Mouse (Mus musculus): ENCODE results near the gene Npas3. TPM values are rescaled to one million over a fixed set of nuclear protein-coding genes. Genes with fewer than 3 reads are reported as not detected.
A peak's percentile ranks its signal among the peaks of the same experiment; 100 is the strongest.

Gene Npas3
- total RNA-seq, 2 experiments from 2014 or later: 2.4 to 3.2 TPM

DNA sequence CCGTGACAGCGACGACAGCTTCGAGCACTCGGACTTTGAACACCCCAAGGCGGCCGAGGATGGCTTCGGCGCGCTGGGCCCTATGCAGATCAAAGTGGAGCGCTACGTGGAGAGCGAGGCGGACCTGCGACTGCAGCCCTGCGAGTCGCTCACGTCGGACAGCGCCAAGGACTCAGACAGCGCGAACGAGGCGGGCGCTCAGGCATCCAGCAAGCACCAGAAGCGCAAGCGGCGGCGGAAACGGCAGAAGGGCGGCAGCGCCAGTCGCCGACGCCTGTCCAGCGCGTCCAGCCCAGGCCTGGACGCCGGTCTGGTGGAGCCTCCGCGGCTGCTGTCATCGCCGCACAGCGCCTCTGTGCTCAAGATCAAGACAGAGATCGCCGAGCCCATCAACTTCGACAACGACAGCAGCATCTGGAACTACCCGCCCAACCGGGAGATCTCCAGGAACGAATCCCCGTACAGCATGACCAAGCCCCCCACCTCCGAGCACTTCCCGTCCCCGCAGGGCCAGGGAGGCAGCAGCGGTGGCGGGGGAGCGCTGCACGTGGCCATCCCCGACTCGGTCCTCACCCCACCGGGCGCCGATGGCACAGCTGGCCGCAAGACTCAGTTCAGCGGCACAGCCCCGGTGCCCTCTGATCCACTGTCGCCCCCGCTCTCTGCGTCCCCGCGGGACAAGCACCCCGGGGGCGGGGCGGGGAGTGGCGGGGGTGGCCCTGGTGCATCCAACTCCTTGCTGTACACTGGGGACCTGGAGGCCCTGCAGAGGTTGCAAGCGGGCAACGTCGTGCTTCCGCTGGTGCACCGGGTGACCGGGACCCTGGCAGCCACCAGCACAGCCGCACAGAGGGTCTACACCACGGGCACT lies 819.6 kb downstream of the Npas3 start:
- peak; percentile 64 for DNase-seq

DNA sequence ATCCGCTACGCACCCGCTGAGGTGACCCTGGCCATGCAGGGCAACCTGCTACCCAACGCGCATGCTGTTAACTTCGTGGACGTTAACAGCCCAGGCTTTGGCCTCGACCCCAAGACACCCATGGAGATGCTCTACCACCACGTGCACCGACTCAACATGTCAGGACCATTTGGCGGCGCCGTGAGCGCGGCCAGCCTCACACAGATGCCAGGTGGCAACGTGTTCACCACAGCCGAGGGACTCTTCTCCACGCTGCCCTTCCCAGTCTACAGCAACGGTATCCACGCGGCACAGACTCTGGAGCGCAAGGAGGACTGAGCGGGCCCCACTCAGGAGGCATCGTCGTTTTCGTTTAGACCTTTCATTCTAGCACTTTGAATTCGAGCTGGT lies 820.3 kb downstream of the Npas3 start:
- DNase-seq: no peak

DNA sequence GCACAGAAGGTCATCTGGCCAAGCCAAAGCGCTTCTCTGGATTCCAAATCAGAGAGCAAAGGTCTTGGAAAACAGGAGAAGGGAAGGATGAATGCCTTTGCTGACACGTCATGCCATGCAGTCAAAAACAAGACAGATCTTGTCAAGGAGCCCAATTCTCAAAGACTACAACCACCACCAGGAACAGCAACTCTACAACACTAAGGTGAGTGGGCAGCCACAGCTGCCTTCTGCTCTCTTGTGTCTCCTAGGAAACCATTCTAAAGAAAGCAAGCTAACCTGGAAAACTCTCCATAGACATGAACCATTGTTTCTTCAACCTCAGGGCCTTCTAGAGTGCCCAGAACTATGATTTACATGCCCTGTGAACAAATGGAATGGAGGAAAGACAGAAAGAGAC lies 825.5 kb downstream of the Npas3 start:
- DNase-seq: no peak

DNA sequence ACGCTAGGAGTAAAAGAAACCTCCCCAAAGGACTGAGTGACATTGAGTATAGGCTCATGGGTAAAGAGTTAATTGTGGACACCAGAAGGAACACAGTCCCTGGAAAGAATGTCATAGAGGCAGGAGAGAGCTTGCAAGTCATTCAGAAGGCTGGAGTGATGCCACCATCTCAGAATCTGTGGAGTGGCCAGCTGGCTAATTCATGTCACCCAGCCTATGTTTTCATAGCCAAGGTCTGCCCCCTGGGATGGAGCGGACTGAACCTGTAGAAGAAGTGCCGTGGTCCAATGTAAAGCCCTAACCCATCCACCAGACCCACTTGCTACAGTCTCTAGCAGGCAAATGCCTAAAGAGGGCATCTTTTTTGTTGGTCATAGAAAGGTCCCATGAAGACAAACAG lies 832.5 kb downstream of the Npas3 start:
- DNase-seq: no peak

DNA sequence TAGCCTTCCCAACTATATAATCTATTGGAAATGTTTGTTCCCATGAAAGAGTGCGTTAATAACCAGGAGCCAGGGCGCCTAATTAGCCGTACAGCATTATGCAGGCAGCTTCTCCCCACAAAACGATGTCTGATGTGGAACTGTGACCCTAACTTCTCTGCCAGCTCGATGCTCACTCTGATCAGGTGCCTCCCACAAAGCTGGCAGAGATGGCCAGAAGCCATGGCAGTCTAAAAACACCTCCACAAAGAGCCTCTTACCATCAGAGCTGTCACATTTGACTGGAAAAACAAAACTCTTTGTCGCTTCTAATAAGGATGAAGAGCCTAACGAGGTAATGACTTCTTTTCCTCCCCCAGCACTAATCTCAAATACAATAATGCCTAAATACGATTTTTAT lies 845.3 kb downstream of the Npas3 start:
- DNase-seq: no peak

DNA sequence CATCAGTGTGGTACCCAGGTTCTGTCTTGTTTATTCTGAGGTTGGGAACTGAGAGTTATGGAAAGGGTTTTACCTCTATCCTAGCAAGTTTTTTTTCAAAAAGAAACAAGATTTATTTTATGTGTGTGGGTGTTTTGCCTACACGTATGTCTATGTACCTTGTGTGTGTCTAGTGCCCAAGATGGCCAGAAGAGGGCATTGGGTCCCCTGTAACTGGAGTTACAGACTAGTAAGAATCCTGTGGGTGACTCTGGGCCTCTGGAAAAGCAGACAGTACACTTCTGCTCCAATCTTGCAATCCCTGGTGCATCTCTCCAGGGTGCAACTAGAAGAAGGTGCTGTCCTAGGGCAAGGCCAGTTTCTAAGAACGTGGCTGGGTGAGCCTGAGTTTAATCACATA lies 848.0 kb downstream of the Npas3 start:
- no peak for DNase-seq

DNA sequence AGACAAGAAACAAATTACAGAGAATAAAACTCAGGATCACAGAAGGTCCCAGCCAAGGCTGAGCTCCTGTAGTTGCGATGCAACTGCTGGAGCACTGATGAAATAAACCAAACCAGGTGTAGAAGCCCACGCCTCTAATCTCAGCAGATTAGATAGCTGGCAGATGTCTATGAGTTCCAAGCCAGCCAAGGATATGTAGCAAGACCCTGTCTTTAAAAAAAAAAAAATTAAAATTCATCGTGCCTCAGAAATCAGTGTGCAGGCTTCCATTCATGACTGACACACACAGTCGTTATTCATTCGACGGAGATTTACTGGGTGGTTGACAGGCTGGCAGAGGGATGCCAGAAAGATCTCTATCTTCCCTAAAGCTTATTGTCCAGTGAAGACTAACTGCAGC lies 849.7 kb downstream of the Npas3 start:
- no peak for DNase-seq

DNA sequence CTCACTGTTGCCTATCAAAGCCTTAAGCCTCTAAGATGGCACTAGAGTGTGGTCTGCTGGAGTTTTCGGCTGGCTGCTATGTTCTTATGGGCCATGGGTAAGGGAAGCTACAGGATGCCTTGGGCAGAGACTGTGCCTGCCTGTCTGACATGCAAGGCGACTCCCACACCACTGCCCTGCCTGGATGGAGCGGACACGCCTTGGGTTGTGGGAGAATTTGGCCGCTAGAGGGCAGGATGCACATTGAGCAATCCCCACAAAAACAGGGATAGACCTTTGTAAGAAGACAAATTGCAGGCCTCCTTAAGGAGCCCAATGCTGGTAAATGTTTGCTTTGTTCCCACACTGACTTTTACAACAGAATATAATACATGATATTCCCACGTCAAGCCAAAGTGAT lies 850.3 kb downstream of the Npas3 start:
- peak; percentile 84 for DNase-seq

DNA sequence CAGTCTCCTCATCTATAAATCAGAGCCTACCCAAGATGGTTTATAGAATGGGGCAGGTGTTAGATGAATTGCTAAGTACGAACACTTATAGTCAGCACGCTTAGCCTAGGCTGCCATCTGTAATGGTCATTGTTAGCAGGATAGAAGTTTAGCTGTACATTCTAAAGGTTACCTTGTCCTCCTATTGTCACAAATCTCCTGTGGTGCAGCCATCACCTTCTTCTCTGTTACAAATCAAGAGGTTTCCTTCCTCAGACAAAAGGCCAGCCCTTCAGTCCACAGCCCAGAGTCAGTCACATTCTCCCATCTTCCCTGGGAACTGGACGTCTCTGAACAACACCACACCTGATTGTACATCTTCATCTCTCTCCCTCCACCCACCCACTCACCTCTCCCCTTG lies 851.0 kb downstream of the Npas3 start:
- no peak for DNase-seq

DNA sequence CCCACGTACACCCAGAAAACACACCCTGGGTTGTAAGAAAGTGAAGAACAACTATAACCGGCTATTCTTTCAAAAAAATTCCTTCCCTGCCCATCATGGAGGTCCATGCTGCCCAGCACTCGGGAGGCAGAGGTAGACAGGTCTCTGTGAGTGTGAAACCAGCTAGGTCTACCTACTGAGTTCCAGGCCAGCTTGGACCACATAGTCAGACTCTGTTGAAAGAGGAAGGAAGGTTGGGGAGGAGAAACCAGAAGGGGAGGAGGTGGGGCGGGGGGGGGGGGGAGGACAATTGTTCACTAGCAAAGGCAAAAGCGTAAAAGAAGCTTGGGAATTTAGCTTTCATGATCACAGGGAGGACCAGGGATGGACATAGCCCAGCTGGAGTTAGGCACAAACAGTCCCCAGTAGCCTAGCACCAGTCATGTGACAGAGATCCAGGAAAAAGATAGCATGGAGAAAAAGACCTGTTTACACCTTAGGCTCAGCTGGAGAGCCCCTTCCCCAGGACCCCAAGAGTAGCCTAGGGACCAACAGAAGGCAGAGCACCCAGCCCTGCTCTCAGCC lies 852.9 kb downstream of the Npas3 start:
- no peak for DNase-seq

DNA sequence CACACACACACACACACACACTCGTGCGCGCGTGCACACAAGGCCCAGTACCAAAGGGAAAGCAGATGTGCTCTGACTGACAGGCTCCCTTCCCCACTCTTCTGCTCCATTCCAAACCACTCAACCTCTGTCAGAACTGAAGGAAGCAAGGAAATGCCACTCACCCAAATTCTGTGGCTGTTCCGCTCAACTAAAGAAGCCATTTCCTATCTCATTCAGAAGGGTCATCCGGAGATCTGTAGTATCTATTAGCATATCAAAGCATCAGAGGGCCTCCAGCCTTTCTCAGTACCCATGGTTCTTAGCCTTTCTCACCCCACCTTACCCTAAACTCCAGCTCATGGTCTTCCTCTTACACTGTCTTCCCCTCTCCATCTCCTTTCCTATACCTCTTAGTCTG lies 854.0 kb downstream of the Npas3 start:
- no peak for DNase-seq

DNA sequence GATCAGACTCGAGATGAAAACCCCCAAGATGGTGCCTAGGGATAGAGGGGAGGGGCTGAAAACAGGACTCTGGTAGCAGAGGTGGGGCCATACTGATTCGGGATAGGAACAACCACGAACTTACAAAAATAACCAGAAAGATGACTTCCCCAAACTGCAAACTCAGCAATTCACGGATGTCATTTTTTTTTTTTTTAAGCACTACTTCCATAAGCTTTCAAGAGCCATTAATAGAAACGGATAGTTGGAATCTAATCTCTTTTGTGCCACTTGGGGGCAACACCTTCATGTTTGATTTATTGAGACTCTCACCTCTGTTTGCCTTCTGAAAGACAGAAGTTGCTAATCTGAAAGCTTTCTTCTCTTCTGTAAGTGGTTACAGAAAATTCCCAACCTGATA lies 857.1 kb downstream of the Npas3 start:
- peak; percentile 10 for DNase-seq

DNA sequence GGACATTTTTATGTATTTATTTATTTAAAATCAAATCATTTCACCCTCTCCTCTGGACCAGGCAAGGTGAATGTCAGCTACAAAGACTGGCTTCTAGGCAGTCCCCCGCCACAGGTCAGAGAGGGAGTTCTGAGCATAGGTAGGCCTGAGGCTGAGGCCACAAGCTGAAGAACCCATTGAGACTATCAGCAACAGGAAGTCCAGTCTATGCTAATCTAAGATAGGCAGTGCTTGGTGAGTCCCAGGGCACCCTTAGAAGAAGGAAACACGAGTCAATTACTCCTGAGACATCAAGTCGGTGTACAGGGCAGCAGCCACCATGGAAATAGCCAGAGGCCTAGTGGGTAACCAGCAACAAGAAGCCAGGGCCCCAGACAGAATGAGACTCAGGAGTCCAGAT lies 857.5 kb downstream of the Npas3 start:
- DNase-seq: no peak

DNA sequence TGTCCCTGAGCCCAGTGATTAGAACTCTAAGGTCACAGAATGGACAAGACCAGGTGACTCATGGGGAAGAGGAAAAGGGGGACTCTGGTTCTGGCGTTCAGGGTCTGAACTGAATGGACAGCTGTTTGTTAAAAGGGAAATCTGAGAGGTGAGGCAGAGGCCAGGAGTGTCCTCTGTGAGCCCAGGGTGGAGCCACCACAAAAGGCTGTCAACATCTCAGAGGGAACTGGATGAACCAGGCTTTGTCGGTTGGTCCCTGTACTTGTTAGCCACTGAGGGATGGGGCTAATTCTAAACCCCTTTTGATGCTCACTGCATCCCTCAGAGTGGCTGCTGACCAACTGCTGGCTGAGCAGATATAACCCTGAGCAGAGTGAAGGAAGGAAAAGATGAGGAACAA lies 861.9 kb downstream of the Npas3 start:
- no peak for DNase-seq

DNA sequence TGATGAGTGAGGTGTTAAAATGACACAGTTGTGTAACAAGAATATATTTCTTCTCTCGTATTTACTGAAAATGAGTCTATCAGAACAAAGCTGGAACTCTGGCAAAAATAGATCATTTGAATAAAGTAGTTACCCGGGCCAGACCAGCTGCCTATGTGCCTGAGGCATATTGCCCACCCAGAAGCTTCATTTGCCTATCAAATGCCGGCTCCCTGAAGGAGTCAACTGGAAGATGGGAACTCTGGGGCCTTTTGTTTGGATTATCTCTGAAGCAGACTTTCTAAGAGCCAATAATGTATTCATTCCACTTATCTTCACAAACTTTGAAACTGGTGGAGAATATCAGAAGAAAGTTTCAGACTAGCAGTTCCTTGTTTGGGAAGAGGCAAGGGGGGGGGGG lies 862.5 kb downstream of the Npas3 start:
- DNase-seq: no peak

DNA sequence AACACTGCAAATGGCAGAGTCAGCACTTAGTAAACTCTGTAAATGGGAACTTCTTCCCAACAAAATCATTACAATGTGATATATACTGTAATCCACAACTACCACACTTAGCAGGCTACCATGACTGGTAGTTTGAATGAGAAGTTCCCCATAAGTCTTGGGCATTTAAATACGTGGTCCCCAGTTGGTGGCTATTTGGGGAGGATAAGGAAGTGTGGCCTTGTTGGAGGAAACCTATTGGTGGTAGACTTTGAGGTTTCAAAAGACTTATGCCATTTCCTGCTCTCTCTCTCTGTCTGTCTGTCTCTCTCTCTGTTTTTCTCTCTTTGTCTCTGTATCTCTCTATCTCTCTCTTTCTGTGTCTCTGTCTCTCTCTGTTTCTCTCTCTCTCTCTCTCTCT lies 871.9 kb downstream of the Npas3 start:
- no peak for DNase-seq

DNA sequence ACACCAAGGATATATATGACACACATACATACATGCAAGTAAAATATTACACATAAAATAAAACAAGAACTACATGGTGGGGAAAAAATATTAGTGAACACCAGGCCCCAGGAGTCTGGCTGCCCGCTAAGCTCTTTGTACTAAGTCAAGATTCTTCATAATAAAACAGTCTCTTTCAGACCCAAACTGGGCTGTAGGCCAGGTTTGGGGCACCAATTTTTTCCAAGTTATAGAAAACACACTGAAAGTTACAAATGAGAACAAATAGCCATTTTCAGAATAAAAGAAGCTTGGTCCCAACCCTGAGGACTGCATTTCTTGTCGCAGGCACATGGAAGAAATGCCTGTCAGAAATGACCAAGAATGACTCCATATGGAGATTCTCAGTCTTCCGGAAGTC lies 872.8 kb downstream of the Npas3 start:
- DNase-seq: no peak
